Mouse (Mus musculus): ENCODE measurements around the gene Gm8300. TPM values are rescaled to one million over a fixed set of nuclear protein-coding genes. Genes with fewer than 3 reads are reported as not detected.
"Not testable (repeated sequence)": the region's sequence is repeated elsewhere in the genome, so short reads cannot be mapped to it uniquely, and the experiment has no call there.

The Gm8300 gene
- polyA plus RNA-seq (2016; fragmentation: Nextera tagmentation; extraction: Ambion mirVana): not detected in 2 replicates

GRCm38 (mm10) chr12:87514016-87514415 lies at the start of gene Gm8300:
Gm8300 (plus strand) TSS chr12:87514316.
- not testable (repeated sequence) for H3K9me3 ChIP-seq; H3K4me1 ChIP-seq; H3K9ac ChIP-seq; H3K36me3 ChIP-seq; H3K4me3 ChIP-seq; H3K27ac ChIP-seq; ATAC-seq (ENCODE audit: low FRiP score, low read depth); H3K27me3 ChIP-seq (replicated peaks); H3K4me2 ChIP-seq (replicated peaks)
- WGBS: 85% methylated on average over 4 of the region's 4 CpGs

- H3K27ac ChIP-seq: no peak overlapping the region
- no peak overlapping the region for H3K4me3 ChIP-seq
- no peaks in the 10 kb centered on the region for H3K27me3 ChIP-seq (replicated peaks)
- H3K4me2 ChIP-seq (replicated peaks): no peak overlapping the region
- H3K36me3 ChIP-seq: peaks cover 68% of the 10 kb centered on the region
- ATAC-seq (ENCODE audit: low FRiP score, low read depth): no peak
- 82% methylated on average over 6 of the region's 6 CpGs for WGBS
- H3K9ac ChIP-seq: no peak overlapping the region
- H3K9me3 ChIP-seq: no peaks in the 10 kb centered on the region
- no peaks in the 10 kb centered on the region for H3K4me1 ChIP-seq
These were observed 49.3 kb upstream of the Gm8300 start for GRCm38 (mm10) chr12:87464678-87465297.

DNA sequence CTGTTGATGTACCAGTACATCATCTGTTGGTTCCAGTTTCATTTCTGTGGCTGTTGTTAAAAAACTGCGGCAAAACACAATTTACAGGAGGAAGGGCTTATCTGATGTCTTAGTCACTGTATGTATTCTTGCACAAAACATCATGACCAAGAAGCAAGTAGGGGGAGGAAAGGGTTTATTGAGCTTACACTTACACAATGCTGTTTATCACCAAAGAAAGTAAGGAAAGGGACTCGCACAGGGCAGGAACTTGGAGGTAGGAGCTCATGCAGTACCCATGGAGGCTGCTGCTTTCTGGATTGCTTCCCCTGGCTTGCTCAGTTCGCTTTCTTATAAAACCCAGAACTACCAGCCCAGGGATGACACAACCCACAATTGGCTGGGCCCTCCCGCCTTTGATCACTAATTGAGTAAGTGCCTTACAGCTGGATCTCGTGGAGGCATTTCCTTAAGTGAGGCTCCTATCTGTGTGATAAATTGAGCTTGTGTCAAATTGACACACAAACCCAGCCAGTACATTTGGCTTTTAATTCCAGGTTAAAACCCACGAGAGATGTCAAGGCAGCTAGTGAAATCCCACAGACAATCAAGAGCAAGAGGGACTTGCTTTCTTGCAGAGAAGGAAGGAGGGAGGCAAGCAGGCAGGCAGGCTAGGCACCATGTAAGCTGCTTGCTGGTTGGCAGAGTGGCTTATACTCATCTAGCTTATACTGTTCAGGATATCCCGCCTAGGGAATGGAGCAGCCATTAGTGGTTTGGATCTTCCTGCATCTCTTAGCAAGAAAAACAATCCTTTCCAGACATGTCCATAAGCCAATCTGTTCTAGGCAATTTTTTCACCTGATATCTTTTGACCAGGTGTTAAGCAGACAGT lies 43.6 kb upstream of the Gm8300 start:
- Histone ChIP-seq H3K9ac (0 out of 2 replicates have a peak overlapping the region, but pooled peaks have one; percentile 13), H3K4me2 (replicated peaks) (peak overlapping the region; percentile 64), H3K4me1 (peaks cover 10% of the 10 kb centered on the region), H3K9me3 (no peaks in the 10 kb centered on the region), H3K36me3 (peaks cover 19% of the 10 kb centered on the region), H3K27ac (no peak overlapping the region), H3K27me3 (replicated peaks) (no peaks in the 10 kb centered on the region), H3K4me3 (0 out of 2 replicates have a peak overlapping the region, but pooled peaks have one; percentile 66)
- WGBS: 61% methylated on average over 7 of the region's 7 CpGs
- no peak for ATAC-seq (ENCODE audit: low FRiP score, low read depth)

GRCm38 (mm10) chr12:87471421-87471963 lies 42.6 kb upstream of the Gm8300 start:
- ATAC-seq (ENCODE audit: low FRiP score, low read depth): no peak
- H3K9me3 ChIP-seq: no peaks in the 10 kb centered on the region
- under 1% methylated on average over 19 of the region's 19 CpGs for WGBS

GRCm38 (mm10) chr12:87471964-87472786 lies 41.9 kb upstream of the Gm8300 start, which contains the start of gene Snw1:
Snw1 (minus strand) TSS chr12:87472274.
- Histone ChIP-seq H3K36me3 (peaks cover 11% of the 10 kb centered on the region), H3K4me1 (peaks cover 10% of the 10 kb centered on the region)
- ATAC-seq (ENCODE audit: low FRiP score, low read depth): peak; percentile 95

More at GRCm38 (mm10) chr12:87471421-87471963, 42.6 kb upstream of the Gm8300 start:
- Histone ChIP-seq H3K36me3 (peaks cover 18% of the 10 kb centered on the region), H3K4me1 (peaks cover 10% of the 10 kb centered on the region), H3K27ac (peak overlapping the region; percentile 64; the same call in 1 of the 2 replicates), H3K4me3 (peak overlapping the region; percentile 66), H3K27me3 (replicated peaks) (no peaks in the 10 kb centered on the region), H3K9ac (peak overlapping the region; percentile 84), H3K4me2 (replicated peaks) (peak overlapping the region; percentile 64)

GRCm38 (mm10) chr12:87474756-87475155 lies 39.4 kb upstream of the Gm8300 start:
- 80% methylated on average over 3 of the region's 3 CpGs for WGBS
- Histone ChIP-seq H3K27ac (no peak overlapping the region), H3K4me3 (no peak overlapping the region), H3K4me2 (replicated peaks) (no peak overlapping the region), H3K9ac (no peak overlapping the region), H3K36me3 (no peaks in the 10 kb centered on the region), H3K4me1 (peaks cover 10% of the 10 kb centered on the region), H3K9me3 (no peaks in the 10 kb centered on the region), H3K27me3 (replicated peaks) (no peaks in the 10 kb centered on the region)
- ATAC-seq (ENCODE audit: low FRiP score, low read depth): no peak

More at GRCm38 (mm10) chr12:87471964-87472786, 41.9 kb upstream of the Gm8300 start, which contains the start of gene Snw1:
- peak within 1 kb of the TSS; percentile 64 for H3K4me2 ChIP-seq (replicated peaks)
- H3K9me3 ChIP-seq: no peaks in the 10 kb centered on the region
- H3K27ac ChIP-seq: peak within 1 kb of the TSS; percentile 64
- peak within 1 kb of the TSS; percentile 84 for H3K9ac ChIP-seq
- WGBS: 3% methylated on average over 45 of the region's 45 CpGs
- H3K27me3 ChIP-seq (replicated peaks): no peaks in the 10 kb centered on the region
- H3K4me3 ChIP-seq: peak within 1 kb of the TSS; percentile 66

- not testable (repeated sequence) for H3K4me3 ChIP-seq; H3K4me1 ChIP-seq; H3K9ac ChIP-seq; H3K27ac ChIP-seq; H3K4me2 ChIP-seq (replicated peaks); H3K36me3 ChIP-seq; H3K9me3 ChIP-seq; H3K27me3 ChIP-seq (replicated peaks); ATAC-seq (ENCODE audit: low FRiP score, low read depth)
- 85% methylated on average over 5 of the region's 5 CpGs for WGBS
These were observed 31.6 kb upstream of the Gm8300 start for GRCm38 (mm10) chr12:87482482-87482881.

GRCm38 (mm10) chr12:87488683-87489082 lies 25.4 kb upstream of the Gm8300 start:
- H3K36me3 ChIP-seq; H3K4me1 ChIP-seq; H3K4me2 ChIP-seq (replicated peaks); ATAC-seq (ENCODE audit: low FRiP score, low read depth); H3K27ac ChIP-seq; H3K4me3 ChIP-seq; H3K27me3 ChIP-seq (replicated peaks); H3K9ac ChIP-seq; H3K9me3 ChIP-seq: not testable (repeated sequence)
- WGBS: 67% methylated on average over 2 of the region's 2 CpGs

GRCm38 (mm10) chr12:87494421-87494820 lies 19.7 kb upstream of the Gm8300 start, which contains the start of gene Gm5788:
Gm5788 (plus strand) TSS chr12:87494721.
- 96% methylated on average over 3 of the region's 3 CpGs for WGBS
- not testable (repeated sequence) for H3K4me2 ChIP-seq (replicated peaks); H3K27ac ChIP-seq; ATAC-seq (ENCODE audit: low FRiP score, low read depth); H3K9me3 ChIP-seq; H3K4me3 ChIP-seq; H3K36me3 ChIP-seq; H3K9ac ChIP-seq; H3K27me3 ChIP-seq (replicated peaks); H3K4me1 ChIP-seq

- not testable (repeated sequence) for H3K4me1 ChIP-seq; H3K4me2 ChIP-seq (replicated peaks); H3K27me3 ChIP-seq (replicated peaks); H3K27ac ChIP-seq; H3K9ac ChIP-seq; H3K36me3 ChIP-seq; H3K4me3 ChIP-seq; ATAC-seq (ENCODE audit: low FRiP score, low read depth); H3K9me3 ChIP-seq
- 71% methylated on average over 3 of the region's 3 CpGs for WGBS
These were observed 5.5 kb downstream of the Gm8300 start for GRCm38 (mm10) chr12:87519616-87520015.

GRCm38 (mm10) chr12:87543927-87544326 lies 29.8 kb downstream of the Gm8300 start:
- ATAC-seq (ENCODE audit: low FRiP score, low read depth): no peak
- H3K27me3 ChIP-seq (replicated peaks): no peaks in the 10 kb centered on the region
- no peak overlapping the region for H3K9ac ChIP-seq
- no peak overlapping the region for H3K4me3 ChIP-seq
- H3K4me2 ChIP-seq (replicated peaks): no peak overlapping the region
- H3K9me3 ChIP-seq: no peaks in the 10 kb centered on the region
- no peak overlapping the region for H3K27ac ChIP-seq
- H3K4me1 ChIP-seq: no peaks in the 10 kb centered on the region
- no peaks in the 10 kb centered on the region for H3K36me3 ChIP-seq
- 84% methylated on average over 3 of the region's 3 CpGs for WGBS
